Mouse (Mus musculus) retina, embryonic 14.5 days (tissue): ENCODE data around the gene Gsn.

Experiments used
- DNase-seq: peaks from one replicate; pipeline ENCODE4 v3.0.0-alpha.2; 2015; ENCODE audit warnings: low spot score

The Gsn gene

DNA sequence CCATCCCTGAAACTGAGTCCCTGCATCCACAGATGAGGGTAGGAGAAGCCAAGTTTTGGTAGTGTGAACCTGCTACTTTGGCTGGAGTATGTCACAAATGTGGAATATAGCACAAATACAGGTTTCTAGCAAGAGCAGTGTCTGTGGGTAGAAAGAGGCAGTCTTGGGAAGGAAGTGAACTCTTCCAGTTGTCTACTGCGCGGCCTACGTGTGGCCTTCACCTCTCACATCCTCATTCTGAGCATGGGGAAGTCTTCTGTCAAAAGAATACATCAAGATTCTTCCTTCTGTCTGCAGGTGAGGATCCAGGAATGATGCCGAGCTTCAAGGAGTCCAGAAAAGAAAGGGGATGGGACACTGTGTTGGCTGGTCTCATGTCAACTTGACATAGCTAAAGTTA, 2.4 kb upstream of the Gsn start:
- DNase-seq, result no peak

DNA sequence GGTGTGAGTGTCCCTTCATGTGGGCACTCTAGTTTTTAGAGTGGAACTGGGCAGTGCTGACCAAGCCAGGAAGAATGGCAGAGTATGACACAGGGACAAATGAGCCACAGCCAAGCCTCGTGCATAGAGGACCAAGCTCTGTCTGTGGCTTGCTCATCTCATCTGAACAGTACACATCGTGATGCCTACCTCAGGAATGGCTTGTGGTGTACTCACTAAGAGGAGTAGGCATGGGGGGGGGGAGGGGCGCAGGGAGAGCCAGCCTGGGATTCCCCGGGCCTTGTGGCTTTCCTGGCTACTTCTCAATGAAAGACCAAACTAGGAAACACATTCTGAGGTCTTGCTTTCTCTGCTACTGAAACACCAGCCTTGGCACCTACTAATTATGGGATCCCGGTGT, 1.2 kb upstream of the Gsn start:
- DNase-seq, result no peak

DNA sequence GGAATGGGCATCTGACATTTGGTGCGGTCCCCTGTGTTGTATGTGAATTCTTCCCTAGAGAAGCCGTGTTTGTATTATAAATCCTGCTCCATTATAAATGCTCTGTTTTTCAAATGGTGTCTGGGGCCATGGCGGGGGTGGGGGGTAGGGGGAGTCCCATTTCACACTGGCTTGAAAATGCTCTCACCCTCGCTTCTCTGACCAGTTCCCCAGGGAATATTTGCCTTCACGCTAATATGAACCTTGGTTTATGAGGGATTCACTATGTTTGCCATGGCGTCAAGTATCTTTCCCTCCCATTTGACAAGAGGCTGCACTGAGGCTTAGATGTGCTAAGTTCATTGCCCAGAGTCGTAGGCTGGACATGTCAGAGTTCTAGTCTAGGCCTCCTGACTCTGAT, 718 bp upstream of the Gsn start:
- no peak for DNase-seq

DNA sequence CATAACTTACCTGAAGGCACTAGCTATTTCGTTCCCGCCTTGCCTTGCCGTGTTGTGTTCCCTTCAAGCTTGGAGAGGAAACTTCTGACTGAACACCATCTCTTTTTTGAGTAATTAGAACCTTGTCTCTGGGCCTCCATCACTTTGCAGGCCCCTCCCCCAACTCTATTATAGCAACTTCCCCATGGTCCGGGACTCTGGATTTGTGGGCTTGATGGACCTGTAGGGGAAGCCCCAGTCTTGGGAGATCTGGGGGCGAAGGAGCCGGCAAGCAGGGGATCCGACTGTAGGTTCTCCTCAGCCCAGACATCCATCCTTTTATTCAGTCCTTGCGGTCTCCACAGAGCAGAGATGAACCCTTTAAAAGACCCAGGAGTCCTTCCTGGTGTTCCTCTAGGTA, 752 bp downstream of the Gsn start:
- DNase-seq, result no peak

DNA sequence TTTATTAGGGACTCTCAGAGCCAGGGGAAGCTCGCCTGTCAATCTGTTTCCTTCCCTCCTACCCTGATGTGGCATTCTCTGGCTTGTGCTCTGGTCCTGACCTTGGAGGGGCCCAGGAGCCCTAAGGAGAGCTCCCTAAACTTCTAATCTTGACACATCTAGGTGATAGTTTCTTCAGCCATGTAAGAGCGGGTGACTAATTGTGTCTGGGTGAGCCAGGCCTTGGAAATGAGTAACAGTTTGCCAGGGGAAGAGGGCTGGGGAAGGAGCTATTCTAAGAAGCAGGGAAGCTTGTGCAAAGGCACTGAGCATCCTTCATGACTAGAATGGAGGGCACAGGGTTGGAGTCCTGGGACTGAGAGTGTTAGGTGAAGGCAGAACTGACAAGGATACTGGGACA, 1.7 kb downstream of the Gsn start:
- no peak for DNase-seq

DNA sequence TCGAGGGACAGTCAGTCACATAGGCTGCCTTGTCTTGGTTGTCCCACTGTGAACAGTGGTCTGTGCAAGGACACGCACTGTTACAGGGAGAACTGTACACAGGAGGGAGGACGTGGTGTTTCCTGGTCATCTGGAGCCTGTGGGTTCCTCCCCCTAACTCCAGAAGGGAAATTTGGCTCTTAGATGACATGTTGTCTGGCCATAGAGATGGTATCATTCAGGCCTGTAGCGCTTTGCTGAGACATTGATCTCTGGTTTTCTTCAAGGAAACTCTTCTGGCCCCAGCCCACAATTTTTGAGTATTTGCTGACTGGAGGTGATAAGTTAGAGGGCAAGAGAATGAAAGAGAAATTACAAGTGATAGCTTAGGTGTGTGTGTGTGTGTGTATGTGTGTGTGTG, 2.4 kb downstream of the Gsn start:
- DNase-seq, result no peak

DNA sequence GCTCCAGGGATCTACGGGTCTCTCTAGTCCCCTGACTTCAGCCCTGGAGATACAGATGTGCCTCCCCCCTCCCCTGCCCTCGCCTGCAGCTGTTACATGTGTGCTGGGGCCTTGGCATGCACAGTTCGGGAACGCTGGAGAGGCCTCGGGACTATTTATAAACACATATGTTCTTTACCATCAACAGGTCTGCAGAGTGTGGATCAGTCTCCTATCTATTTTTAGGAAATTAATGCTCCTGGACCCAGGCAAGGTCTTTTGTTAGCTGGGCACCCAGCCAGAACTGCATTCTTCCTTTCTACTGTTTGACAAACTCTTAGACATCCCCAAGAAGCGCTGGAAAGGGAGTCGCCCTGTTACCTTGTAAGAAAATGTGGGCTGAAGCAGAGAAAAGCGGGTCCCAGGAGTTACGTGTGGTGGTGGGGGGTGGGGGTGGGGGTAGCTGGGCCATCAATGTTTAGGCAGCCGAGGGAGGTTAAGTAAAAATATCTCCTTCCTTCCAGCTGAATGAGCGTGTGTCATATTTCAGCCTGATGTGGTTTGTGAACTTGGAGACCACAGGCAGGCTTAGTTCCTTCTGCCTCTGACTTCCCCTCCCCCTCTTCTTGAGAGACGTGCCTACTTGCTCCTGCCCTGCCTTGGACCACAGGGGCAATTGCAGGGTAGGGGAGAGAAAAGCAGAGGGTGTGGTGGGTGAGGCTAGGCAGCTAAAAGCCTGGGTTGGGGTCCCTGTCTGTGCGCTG, 3.3 kb downstream of the Gsn start:
- no peak for DNase-seq

DNA sequence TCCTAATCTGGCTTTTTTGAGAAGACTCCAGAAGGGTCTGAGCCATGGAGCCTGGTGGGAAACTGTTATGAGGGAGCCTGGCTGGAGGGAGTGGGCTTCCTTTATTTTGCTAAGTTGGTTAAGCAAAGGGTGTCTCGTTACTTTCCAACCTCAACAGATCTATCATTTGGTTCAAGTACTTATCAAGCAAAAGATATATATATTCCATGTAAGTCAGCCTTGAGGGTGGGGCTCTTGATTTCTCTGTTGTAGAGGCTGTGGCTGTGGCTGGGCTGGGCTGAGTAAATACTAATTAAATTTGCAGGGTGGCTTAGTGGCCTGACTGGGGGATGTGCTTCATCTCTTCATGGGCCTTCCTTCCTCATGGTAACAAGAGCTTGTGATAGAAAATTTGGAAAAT, 4.1 kb downstream of the Gsn start:
- no peak for DNase-seq

DNA sequence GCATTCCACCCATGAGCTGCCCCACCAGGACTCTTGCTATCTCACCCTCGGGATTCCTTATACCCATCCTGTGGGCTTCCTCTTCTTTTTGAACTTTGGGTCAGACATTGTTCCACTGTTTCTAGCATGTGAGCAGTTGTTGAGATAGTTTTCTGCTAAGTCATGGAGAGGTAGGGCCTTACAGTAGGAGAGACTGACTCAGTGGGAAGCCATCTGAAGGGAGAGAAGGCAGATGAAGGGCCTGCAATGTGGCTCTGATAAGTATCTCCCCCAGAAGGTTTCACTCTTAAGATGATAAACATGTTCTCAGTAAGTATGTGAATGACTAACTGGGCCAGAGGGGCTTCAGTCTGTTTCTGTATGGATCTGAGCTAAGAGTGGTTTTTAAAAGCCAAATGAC, 7.9 kb downstream of the Gsn start:
- no peak for DNase-seq

DNA sequence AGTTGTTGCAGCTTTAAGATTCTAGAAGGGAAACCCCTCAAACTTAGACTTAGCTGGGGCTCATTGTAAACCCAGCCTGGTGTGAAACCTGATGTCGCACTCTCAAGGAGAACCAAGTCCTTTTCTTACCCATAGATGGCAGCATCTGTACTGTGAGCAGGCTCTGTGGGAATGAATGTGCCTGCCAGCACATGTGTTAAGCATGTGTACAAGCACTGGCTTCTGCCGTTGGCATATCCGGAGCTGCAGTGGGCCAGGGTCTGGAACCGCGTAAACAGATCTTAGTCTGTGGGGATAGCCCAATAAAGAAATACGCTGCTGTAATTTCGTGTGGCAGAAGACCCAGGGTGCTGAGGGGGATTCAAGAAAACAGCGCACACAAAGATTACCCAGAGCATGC, 9.1 kb downstream of the Gsn start:
- DNase-seq, result peak; percentile 70

DNA sequence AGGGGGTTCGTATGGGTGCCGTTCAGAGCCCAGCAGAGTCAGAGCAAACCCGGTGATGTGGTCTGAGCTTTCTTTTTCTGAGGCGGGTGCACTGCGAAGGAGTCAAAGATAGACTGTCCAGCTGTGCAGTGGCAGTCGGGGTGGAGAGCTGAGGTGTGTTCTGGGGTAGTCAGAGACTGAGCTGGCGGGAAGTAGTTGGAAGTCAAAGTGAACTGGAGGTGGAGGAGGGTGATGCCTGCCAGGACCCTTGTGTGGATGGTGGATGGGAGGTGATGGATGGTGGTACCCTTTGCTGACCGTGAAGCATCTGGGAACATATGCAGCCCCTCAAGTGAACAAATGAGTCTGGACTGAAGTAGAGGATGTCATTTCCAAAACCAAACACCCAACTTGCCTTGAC, 9.6 kb downstream of the Gsn start:
- no peak for DNase-seq

DNA sequence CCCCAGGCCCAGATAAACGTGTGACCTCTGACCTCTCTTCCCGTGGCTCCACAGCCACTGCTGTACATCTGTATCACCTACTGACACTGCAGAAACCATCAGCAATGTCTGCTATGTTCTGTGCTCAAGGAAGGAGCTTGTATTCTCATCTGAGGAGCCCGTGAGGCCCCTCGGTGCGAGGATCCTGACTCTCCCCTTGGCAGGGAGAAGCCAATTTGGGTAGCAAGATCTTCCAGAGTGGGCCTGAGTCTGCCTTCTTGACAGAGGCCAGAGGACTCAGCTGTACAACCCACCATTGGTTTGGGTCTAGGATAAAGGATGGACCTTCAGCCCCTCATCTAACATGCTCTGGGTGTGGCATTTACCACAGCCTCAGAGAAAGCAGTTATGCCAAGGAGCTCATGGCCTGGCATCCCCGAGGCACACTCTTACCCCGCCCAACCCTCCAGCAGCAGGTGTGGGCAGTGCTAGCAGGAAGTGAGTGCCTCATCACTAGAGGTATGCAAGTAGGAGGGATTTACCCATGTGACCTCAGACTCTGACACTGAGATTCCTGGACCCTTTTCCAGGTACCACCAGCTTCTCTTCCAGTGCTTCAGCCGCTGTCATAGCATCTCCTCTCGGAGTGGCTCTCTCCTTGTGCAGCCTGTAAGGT, 10.2 kb downstream of the Gsn start:
- no peak for DNase-seq

DNA sequence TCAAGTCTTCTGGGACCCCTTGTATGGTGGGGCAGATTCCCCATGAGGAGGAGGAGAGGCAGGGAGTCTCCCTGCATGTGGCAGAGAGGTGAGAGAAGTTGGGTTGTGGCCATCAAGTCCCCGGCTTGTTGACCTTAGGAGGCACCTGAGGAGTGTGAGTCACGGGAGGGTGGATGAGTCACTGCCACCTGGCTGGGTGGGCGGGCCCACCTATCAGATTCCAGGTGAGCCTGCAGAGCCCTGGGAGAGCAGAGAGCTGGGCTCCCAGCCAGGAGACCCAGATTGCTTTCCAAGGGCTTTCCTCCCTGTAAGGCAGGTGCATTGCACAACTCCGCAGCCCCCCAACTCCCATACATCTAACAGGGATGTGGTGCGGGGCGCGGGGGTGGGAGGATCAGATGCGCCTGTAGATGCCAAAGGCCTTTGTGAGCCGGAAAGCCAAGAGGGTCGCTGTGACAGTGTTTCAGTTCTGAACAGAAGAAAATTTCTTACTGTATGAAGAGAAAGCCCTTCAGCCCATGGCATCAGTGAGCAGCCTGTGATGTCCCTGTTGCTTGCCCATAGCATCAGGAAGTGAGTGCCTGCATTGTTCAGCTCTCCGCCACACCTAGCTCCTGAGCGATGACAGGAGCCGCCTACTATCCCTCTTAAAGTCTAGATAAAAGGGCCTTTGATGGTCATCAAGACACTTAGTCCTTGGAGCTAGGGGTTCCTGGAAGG, 11.1 kb downstream of the Gsn start:
- no peak for DNase-seq

DNA sequence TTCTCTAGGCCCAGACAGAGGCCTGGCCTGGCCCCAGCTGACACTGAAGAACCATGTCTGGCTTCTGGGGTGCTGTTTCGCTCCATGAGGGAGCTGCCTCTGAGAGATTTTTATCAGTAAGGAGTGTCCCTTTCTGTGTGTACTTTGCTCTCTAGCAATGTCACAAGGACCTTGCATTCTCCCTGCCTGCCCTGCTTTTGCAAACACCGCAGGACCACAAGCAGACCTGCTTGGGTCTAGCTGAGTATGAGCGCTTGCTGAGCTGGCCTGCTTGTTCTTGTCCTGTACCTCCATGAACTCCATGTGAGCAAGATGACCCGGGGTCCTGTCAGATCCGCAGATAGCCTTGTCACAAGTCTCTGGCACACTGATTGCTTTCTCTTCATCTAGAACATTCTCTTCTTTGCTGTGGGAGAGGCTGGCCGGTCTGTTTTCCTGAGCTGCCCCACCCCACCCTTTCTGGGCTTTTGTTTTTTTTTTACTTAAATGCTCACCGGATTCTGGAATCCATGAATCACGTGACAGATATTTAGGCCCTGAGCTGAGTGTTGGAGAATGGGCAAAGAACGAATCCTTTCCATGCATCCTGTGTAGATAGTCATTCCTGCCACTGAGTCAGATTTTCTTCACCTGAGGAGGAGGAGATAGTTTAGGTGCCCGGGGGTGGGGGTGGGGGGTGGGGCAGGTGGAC, 11.8 kb downstream of the Gsn start:
- no peak for DNase-seq

DNA sequence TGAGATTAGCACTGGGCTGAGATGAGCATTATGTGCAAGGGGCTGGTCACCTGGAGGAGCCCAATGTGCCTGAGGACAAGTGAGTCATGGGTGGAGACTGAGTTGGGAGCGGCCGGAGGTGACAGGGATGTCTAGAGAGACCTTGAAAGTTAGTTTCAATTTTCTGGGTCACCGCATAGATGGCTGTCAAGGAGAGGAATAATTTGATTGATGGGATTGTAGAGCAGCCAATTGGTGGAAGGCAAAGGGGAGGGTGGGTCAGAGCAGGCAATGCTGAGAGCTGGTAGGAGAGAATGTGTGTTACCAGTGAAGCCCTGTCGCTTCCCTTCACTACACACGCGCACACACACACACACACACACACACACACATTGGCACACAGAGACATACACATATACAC, 13.0 kb downstream of the Gsn start:
- no peak for DNase-seq

DNA sequence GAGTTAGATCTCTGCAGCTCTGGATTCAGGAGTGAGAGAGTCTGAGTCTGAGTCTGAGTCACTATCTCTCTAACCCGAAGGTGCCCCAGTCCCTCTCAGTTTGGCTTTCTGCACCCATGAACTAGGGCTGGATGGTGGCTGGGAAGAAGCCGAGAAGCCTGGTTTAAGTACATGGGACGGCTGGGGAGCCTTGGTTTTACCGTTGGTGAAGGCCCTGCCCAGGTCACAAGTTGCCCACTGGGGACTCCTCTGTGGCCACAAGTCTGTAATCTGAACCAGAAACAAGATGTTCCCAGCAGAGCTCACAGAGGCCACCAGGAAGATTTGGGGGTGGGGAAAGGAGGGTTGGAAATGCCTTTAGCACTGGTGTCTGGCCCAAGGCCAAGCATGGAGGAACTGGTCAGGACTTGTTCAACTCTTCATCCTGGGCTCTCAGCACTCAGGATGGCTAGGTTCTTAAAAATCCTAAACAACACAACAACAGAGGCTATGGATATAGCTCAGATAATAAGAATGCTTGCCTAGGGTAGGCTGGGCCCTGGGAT, 13.6 kb downstream of the Gsn start:
- DNase-seq, result no peak

DNA sequence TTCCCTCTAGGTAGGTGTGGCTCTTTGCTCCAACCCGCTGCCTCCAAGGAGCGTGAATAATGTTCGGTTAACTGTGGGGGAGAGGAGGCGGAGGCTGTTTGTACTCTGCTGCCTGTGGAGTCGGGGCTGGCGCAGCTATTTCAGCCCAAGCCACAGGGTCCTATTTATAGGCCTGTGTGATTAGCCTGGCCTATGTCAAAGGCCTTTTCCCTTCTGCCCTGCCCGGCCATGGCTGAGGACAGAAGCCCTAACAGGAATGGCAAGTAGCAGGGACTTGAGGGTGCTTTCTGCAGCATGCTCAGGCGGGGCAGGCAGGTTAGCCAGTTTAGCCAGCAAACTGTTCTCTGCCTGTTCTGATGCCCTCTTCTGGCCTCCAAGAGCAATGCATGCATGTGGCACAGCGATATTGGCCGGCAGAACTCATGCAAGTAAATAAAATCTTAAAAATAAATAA, 14.4 kb downstream of the Gsn start:
- DNase-seq, result peak; percentile 78

DNA sequence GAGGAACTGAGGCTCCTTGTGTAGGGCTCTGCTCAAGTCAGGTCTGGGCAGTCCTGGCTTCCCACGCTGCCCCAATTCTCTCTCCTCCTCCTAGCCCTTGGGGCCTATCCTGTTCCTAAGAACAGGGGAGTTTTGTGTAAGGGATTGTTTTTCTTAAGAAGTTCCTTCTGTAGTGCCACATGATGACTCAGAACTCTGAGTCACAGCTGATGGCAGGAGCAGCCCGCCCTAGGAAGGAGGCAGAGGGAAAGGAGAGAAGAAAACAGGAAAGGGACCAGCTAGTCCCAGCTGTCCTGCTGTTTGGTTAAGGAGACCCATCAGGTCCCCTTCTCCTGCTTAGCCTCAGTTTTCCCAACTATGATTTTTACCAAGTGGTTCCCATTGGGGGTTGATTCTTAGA, 15.6 kb downstream of the Gsn start:
- DNase-seq, result no peak

DNA sequence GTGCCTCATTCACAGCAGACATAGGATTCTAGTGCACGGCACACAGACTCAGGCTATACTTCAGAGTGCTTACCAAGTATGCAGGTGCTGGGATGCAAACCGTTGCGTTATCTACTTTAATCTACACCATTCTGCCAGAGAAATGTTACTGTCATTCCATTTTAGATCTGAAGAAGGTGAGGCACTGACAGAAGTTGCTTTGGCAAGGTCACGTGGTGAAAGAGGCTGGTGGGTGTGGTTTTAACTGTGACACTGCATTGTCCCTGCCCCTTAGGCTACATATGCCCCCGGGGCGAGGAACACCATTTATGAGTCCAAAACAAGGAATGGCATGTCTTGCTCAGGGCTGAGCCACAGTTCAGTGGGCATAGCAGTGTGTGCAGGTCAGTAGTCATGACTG, 16.7 kb downstream of the Gsn start:
- no peak for DNase-seq

DNA sequence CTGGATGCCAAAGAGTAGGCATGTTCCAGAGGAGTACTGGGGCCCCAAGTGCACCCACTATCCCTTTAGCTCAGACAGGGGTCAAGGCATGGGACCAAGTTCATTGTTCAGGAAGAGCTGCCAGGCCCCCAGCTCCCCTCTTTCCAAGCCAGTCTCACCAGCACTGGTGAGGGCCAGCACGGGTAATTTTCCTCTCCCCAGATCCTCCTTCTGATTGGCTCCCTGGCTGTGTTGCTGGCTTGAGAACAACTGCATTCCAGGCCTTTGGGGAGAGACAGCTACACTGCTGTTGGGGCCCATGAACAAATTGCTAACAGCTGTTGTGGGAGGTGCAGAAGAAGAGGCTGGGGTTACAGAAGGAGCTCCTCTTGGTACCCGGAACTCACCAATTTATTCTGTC, 17.4 kb downstream of the Gsn start:
- no peak for DNase-seq

DNA sequence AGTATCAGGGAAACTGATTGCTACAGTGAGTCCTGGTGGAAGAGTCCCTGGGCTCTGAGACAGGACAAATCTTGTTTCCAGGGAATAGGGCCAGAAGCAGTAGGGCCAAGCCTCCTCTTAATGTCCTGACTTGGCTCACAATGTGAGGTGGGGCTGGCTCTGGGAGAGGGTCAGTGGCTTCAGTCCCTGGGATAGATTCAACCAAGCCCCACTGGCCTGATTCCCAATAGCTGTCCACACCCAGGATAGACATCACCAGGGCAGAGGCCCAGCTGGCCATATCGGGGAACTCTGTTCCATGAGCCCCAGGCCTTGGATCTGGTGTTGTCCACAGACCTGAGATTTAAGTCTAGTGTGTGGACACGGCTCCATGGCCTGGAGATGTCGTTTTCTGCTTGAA, 21.5 kb downstream of the Gsn start:
- DNase-seq, result no peak

DNA sequence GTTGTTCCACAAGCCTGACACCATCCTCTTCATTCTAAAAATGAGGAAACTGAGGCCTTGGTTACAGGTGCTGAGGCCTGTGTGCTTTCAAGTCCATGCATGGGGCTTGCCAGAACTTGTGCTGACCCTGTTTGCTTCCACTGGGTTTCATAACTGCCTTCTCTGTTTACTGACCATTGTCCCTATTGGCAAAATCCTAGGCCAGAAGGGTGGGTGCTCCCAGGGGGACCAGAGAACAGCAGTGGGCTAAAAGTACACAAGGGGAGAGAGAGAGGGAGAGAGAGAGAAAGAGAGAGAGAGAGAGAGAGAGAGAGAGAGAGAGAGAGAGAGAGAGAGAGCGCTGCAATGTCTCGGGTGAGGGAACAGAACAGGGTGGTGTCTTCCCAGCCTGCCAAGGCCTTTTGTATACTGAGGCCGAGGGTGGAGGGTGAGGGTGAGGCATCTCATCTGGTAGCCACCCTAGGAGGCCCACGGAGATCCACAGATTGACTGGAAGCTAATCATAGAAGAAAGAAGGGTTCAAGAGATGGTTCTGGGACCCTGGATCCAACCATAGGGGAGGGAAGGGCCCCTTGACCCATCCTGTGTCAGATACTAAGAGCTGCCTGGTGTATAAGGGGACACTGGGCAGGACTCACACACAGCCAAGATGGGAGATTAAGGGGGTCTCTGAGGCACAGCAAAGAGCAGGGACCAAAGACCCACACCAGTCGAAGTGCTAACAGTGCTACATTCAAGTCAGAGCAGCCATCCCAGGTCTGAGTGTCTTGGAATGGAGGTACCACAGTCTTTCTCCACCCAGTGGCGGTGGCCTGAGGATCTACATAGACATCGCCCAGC, 22.4 kb downstream of the Gsn start:
- DNase-seq, result no peak
